Comparison of ENCODE assay signal across 24 mouse cellular contexts in the genomic region with DNA sequence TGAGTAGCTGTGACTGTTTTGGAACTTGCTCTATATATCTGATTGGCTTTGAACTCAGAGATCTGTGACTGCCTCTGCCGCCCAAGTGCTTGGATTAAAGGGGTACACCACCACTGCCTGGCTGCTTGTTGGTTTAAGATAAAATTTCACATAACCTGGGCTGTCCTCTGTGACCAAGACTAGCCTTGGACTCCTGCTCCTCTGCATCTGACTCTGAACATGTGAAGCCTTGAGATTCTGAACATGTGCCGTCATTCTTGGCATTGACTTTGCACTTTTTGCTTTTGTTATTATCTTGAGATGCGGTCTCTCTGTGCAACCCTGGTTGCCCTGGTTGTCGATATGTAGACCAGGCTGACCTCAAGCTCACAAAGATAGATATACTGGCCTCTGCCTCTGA. TPM values are rescaled to one million over a fixed set of nuclear protein-coding genes. Genes with fewer than 3 reads are reported as not detected.
"Had no signal": no experiment of that assay in that cellular context is flagged by ENCODE, and none has a peak within 500 bp of the region (broad histone marks: within the 10 kb centered on the region; RNA-seq: fewer than 3 reads in every experiment).

No protein-coding gene starts in this region.

- H3K27ac ChIP-seq: kidney, postnatal 0 days; layer of hippocampus, adult 2 months; limb, embryonic 10.5 days; limb, embryonic 13.5 days; macrophage; stomach, postnatal 0 days had no signal

- DNase-seq: kidney, adult 2 months; kidney, postnatal 25 days; layer of hippocampus, adult 9-11 months; liver; liver, embryonic 13.5 days; lung, embryonic 14.5 days; midbrain, embryonic 14.5 days; retina, postnatal 1 day; thymus, adult 2 months; thymus, postnatal 14 days; thymus, postnatal 4 days had no signal

- H3K4me3 ChIP-seq: layer of hippocampus, adult 2 months; limb, embryonic 10.5 days; limb, embryonic 13.5 days; liver, embryonic 13.5 days; megakaryocyte, embryonic 14.5 days had no signal

RNA-seq across cellular contexts. Expression of gene Dusp13, which starts 40.7 kb away (rescaled TPM):
- total RNA-seq: midbrain, postnatal 0 days had no signal
- polyA plus RNA-seq: kidney, embryonic 14.5 days; kidney, postnatal 0 days; limb, embryonic 10.5 days; liver, embryonic 13.5 days; lung, embryonic 14.5 days; midbrain, embryonic 11.5 days; midbrain, embryonic 14.5 days; midbrain, postnatal 0 days; neural tube, embryonic 11.5 days; neural tube, embryonic 14.5 days; stomach, embryonic 14.5 days had no signal
